Mouse (Mus musculus) B cell, adult 2 months (primary cell): ENCODE results near the gene Slc25a21.

Source experiments
- DNase-seq, 2 experiments: peaks; one replicate each; pipeline ENCODE4 v3.0.0; 2022

The Slc25a21 gene

DNA sequence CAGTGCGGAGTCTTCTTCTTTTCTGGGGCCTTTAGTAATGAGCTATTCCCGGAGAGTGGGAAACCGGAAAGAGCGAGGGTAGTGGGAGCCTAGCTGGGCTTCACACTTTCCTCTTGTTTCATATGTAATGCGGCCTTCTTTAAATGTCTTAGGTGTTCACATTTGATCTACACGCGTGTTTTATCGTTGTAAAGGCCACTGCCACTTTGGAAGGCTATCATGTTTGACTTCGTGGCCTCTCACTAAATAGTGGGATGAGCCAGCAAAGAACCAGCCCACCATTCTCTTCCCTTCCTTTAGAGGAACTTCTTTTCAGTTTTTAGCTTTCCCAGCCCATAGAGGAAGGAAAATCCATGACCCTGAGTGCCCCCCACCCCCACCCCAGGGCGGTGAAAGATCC lies 507.9 kb downstream of the Slc25a21 start:
- DNase-seq: no peak

DNA sequence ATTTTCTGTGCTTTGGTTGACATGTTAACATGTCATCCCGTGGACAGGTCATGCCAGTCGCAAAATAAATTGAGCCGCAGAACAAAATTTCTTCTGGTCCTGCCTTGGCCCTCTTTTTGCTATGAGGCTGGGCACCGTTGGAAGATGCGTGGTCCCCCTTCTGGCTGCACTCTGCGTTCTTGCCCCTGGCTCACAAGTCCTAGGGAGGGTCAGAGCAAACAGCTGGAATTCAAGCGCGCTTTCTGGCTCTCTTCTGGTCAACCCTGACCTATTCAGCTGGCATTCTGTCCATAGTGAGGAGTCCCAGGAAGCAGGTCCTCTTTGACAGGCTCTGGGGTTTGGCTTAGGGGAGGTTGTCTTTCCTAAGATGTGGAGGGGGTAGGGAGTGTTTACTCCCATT lies 508.4 kb downstream of the Slc25a21 start:
- DNase-seq: no peak

DNA sequence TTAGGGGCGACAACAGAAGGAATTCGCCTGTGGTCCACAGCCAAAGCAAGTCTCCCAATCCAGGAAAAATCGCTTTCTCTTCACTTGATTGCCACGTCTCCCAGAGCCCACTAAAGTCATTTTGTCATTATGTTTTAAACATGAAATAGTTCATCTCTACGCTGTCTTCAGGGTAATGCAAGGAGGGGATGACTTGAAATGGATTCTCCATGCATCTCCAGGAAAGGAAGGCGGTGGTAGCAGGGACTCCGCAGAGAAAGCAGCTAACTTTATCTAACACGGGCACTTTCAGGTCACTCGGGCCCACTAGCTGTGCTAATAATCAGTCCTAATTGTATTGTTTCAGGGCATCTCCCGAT lies 508.8 kb downstream of the Slc25a21 start:
- DNase-seq: no peak

DNA sequence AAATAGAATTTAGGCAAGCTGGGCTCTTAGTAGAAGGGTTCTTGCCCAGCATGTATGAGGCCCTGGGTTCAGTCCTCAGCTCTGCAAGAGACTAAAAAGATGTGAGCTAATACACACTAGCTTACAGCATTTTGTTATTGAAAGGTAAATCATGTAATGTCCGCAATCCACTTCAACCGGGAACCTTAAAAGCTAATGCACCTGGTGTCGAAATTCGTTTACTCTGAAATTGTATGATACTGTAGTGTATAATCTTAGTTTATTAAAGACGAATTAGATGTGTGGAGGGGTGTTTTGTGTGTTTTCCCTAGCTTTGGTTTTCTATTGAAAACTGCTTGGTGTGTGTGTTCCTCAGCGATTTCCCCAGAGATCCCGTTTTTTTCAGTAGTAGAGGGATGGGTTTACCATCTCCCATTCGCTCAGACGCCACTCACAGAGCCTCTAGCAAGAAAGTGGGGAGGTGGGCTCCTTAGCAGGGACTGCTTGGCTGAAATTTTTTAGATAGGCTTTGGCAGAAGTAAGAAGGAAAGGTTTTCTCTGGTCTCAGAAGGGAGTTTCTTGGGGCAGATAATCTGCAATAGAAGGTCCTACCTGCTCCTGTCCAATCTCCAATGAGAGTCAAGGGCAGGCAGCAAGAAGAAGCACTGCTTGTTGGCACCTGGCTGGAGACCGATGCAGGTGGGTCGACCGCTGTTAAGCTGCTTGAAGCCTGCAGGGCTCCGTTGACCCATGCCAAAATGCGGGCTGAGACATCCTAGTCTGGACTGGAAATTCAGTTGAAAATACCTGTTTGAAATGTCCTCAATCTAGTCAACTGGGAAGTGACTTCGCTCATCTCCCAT lies 509.4 kb downstream of the Slc25a21 start:
- DNase-seq: no peak

DNA sequence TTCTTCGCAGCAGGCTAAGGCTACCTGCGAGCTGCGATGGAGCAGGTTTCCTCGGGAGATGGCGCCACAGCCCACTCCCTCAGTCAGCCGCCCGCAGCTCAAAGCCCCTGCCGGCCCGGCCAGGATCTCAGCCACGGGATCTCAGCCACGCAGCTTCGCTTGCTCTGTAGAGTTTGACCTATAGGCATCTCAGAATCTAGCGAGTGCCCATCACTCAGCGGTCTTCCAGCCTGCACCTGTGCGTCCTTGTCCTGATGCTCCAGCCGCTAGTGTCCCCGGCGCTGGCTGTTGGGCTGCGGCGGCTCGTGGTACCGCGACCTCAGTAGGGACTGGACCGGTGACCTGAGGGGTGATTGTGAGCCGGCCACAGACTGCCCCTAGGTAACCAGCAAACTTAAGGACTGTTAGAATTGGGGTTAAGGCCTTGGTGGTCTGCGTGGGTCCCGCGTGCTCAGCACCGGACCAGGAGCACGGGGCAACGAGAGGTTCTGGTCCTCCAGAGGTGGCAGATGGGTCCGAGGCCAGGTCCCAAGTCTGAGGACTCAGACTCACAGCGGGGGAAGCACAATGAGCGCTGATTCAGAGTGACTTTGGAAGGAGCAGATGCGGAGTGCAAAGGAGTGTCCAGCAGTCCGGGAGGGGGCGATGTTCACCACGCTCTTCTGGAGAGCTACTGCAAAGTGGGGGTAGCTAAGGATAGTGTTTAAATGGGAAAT lies 516.0 kb downstream of the Slc25a21 start:
- DNase-seq: no peak

DNA sequence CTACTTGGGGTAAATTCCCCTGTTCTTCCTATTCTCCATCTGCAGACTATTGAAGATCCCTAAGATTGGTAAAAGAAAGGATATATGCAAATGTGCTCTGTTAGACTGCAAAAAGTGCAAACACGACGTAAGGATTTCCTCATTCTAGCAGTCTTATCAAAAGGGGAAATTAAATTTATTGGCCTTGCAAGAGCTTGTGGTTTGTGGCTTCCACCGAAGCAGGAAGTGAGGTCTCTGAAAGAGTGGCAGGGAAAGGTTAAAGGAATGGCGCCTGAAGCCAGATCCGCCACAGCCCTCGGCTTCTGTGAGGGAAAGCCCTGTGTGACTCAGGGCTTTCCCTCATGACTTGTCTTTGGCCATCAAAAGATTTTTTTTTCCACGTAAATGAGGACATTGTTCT lies 519.7 kb downstream of the Slc25a21 start:
- no peak for DNase-seq

DNA sequence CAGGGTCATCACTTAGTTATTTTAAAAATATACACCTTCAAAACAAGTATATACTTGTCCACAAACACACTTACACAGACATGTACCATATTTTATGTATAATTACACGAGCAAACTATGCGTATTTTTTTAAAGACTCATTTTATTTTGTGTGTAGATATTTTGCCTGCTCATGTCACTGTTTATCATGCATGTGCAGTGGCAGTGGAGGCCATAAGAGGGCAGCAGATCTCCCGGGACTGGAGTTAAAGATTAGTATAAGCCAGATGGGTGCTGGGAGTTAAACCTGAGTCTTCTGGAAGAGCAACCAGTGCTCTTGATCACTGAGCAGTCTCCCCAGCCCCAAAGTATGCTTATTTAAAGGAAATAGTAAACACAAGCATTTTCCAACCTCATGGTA lies 522.5 kb downstream of the Slc25a21 start:
- no peak for DNase-seq

DNA sequence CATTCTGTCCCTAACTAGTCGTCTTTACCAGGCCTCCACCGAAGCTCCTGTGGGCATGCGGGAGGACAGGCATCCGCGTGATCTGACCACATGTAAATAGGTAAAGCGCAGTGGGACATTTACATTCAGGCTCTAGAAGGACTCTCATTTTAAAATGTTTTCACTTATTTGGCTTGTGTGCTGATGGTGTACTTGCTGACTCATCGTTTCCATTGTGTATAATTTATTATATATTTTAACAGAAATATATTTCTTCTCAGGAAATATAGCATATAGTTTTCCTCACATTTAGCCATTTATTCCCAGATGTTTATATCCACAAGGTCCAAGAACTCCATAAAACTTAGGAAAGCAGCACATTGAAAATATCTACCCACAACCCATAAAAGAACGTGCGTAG lies 526.5 kb downstream of the Slc25a21 start:
- DNase-seq: no peak

DNA sequence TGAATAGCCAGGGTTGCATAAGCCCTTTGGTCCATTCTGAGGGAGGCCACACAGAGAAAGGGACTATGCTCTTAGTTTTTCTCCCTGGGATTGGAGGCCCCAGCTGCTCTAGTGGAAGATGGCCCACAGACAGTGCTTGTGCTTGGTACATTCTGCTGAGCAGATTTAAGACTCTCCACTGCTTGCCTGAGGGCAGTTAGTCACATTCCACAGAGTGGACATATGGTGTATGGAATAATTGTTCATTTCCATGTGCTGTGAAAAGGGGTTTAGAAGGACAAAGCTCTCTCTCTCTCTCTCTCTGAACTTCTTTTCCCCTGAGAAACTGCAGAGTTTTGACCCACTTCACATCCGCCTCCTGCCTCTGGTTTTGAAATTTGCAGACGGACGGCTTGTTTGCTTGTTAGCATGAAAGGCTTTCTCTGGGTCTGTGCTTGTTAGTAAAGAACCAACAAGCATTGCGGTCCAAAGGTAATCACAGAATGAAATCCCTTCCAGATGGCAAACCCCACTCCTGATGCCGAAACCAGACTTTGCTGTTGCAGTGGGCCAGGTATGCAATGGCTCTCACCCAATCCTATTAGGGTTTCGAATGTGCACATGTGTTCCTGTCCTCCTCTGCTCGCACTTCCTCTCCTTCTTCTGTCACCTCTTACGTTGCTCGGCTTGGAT lies 527.7 kb downstream of the Slc25a21 start:
- DNase-seq: no peak
